Mouse (Mus musculus) granulocyte monocyte progenitor cell, adult 5-6 weeks (primary cell): ENCODE measurements around the gene Lep. TPM values are rescaled to one million over a fixed set of nuclear protein-coding genes. Genes with fewer than 3 reads are reported as not detected.

Experiments
- ATAC-seq: replicated peaks from 2 replicates; pipeline ENCODE4 v1.8.0; 2016; ENCODE audit warnings: mild to moderate bottlenecking, moderate TSS enrichment, inconsistent platforms; ENCODE audit not compliant: poor library complexity, severe bottlenecking
- total RNA-seq, 2 experiments: library from RNA; stranded (forward) in 1 of 2; stranded (reverse) in 1 of 2; fragments of 200-712, 200-1000 nt in 1 of 2; fragments of >200 nt in 1 of 2; fragmentation: Nextera tagmentation in 1 of 2; gene quantifications; 2 replicates each; pipeline ENCODE4 v1.2.3; 2014 to 2017

Lep gene
- total RNA-seq, 2 experiments from 2014 or later = not detected

DNA sequence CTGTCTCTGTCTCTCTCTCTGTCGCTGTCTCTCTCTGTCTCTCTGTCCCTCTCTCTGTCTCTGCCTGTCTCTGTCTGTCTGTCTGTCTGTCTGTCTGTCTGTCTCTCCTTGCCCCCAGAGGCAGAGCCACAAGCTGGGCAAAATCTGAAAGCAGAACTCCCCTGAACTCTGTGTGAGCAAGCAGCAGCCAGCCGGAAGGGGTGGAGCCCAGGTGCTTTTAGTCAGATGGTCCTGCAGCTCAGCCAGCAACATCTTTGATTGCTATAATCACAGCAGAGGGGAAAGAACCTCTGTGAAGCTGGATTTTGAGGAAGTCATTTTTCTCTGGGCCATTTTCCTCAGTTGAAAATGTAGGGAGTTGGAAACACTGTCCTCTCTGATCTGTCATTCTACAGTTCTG lies 19.8 kb upstream of the Lep start:
- ATAC-seq = no peak

DNA sequence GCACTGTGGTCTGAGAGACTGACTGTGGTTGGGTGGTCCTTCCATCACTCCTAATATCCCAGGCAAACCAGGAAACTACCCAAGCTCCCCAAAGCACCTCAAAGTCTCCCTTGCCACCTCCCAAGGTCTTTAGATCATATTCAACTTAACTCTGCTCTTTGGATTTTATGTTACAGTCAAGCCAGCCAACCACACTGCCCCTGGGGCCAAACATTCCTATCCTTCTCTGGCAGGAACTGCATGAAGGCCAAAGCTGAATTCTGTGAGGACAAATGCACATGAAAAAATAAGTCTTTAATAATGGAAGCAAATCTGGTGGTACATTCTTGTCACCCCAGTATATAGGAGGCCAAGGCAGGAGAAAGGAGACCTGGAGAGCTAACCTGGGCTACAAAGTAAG lies 16.0 kb upstream of the Lep start:
- no peak for ATAC-seq

DNA sequence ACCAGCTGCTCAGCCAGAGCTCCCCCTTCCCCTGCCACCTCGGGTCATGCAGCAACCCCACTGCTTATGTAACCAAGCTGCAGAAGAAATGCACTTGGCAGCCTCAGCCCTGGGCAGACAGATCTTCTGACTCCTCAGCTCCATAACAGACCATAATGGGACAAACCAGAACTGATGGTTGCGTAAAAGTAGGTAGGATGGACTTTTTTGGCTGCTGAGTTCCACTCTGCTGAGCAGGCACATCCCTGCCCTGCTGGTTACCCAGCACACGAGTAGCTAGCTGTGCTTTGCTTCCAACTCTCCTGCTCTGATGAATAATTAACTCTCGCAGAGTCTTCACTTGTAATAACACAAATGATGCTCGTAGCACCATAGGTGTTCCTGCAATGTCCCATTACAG lies 10.1 kb upstream of the Lep start:
- ATAC-seq = no peak

- ATAC-seq = no peak
These were observed 7.8 kb upstream of the Lep start for GRCm38 (mm10) chr6:29052188-29052587.

GRCm38 (mm10) chr6:29053181-29053580 lies 6.8 kb upstream of the Lep start:
- ATAC-seq = no peak

DNA sequence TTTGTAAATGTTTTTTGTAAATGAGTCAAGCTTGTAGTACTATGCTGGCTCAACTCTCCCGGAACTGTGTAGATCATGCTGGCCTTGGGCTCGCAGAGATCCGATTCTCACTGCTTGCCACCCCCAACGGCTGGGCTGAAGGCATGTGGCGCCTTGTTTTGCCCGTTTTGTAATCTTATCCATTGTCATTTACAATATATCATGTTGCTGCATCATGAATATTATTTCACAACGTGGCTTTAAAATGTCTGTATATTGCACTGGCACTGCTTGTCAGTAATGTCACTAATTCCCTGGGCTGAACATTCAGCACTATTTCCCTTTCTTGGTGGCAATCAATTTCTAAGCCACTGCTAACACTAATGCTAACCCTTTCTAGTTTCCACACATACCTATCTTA lies 3.6 kb upstream of the Lep start:
- ATAC-seq = no peak

- ATAC-seq = no peak
These were observed 6.4 kb downstream of the Lep start for GRCm38 (mm10) chr6:29066389-29066790.

- ATAC-seq = no peak
These were observed 12.2 kb downstream of the Lep start for GRCm38 (mm10) chr6:29072258-29072657.

GRCm38 (mm10) chr6:29073462-29074132 lies 13.6 kb downstream of the Lep start:
- no peak for ATAC-seq

- no peak for ATAC-seq
These were observed 14.1 kb downstream of the Lep start for GRCm38 (mm10) chr6:29074133-29074469.

GRCm38 (mm10) chr6:29079291-29079690 lies 19.3 kb downstream of the Lep start:
- ATAC-seq = no peak

- ATAC-seq = no peak
These were observed 21.9 kb downstream of the Lep start for GRCm38 (mm10) chr6:29081826-29082363.

DNA sequence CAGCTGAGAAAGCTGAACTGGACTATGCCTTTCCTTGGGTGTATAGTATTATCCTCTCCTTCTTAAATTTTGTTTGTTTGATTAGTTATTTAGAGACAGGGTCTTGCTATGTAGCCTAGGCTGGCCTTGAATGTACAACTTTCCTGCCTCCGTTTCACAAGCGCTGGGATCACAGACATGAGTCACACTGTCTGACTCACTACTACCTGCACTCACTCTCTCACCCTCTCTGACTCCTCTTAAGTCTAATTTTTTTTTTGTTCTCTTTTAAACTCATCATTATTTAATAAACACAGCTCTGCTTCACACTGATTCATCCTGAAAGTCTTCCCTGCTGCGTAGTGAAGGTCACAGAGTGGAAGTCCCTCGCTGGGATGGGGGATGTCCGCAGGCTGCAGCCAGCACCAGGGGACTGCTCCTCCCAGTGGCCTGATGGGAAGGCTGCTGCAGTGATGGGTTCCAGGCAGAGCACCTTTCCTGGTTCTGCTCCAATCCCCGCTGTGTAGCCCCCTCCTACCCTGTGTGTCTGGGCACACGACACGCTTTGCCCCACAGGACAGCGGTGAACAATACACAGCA lies 22.8 kb downstream of the Lep start:
- no peak for ATAC-seq

- no peak for ATAC-seq
These were observed 24.4 kb downstream of the Lep start for GRCm38 (mm10) chr6:29084401-29084800.

DNA sequence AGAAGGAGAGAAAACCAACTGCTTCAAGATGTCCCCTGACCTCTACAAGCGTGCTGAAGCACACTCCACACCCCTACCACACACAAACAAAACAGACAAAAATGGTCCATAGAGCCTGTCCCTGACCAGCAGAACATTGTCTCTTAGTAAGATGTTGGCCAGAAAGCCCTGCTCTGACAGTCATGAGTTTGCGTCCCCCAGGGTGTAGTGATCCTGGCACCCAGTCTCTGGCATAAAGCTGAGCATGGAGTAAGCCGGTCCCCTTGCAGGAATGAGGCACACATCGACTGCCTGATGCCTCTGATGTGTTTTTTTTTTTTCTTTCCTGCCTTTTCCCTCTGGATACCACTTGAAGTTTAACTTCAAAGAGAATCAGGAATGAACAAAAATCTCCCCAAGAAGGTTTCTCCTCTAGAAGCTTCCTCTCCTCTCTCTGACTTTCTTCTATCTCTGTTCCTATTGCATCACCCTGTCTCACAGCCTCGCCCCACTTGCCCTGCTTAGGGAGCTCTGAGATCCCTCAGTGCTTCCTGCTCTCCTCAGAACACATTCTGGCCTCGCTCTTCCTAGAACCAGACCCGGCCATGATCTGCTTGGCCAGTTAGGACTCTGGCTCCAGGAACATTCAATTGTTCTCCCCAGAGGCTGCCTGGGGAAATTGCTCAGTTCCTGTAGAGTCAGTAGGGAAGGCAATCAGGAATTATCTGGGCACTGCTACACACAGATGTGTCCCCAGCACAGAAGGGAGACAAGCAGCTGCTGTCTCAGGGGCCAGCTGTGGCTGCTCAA lies 28.1 kb downstream of the Lep start:
- no peak for ATAC-seq

- ATAC-seq = no peak
These were observed 32.2 kb downstream of the Lep start for GRCm38 (mm10) chr6:29092234-29092633.

DNA sequence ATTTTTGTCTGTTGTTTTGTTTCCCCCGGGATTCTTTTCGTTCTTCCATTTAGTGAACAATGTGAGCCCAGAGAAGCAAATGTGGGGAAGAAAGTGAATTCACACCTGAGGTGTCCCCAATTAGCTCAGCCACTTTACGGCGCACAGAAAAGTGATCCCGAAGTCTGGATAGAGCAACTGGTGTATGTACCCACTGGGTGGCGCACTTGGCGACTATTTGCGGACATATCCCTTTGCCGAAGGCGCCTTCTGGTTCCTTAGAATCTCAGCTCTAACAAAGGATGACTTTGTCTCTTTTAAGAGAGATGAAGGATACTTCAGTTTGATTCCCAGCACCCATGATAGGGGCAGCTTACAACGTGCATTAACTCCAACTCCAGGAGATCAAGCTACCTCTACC lies 32.9 kb downstream of the Lep start:
- no peak for ATAC-seq

- no peak for ATAC-seq
These were observed 39.6 kb downstream of the Lep start for GRCm38 (mm10) chr6:29099536-29100170.

DNA sequence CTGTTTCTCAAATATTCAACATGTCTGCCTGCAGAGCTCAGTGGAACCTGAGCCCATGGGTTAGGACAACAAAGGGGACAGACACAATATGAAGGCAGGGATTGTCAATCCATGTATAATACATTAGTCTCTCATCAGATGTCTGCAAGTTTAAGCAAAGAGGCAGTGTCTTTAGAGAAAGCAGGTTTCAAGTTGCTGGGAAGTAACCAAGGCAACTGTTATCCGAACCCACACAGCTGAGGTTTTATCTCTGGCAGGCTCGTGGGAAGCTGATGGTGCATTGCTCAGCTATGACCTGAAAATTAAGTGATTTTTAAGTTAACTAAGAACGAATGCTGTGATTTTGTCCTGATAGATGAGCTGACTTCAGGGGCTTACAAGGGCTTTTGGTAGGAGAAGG lies 40.4 kb downstream of the Lep start:
- ATAC-seq = no peak

DNA sequence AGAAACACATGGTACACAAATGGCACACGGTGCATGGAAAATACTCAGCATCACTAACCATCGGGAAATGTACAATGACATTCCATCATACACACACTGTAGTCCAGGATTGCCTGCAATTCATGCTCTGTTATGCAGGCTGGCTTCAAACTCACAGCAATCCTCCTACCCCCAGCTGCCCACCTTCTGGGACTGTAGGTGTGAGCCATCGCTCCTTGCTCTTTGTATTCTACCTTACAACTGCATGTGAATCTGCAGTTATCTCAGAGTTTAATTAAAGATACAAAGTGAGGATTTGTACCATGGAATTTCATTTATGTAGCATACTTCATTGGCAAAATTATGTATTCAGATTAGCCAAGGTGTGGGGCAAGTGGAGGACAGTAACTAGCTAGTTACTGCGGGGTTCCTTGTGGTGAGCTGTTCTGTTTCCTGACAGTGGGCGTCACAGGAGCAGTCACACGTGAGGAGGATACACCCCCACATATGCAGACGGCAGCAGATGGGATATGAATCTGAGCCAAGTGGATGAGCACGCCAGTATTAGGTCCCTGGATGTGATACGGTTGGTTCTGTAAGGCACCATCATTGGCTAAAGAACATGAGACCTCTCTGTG lies 41.3 kb downstream of the Lep start:
- ATAC-seq = no peak

DNA sequence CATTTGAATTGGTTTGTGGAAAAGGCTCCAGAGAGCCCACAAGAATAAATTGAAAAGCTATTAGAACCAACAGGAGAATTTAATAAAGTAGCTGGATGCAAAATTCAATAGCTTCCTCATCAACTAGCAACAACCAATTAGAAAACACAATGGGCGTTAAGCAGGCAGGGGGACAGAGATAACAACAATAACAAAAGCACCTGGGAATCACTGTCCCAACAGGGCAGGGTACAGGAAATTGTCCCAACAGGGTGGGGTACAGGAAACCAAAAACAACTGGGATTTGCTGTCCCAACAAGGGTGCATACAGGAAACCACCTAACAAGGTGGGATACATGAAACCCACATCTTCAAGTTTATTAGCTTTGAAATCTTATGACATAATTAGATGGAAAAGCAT lies 48.4 kb downstream of the Lep start:
- ATAC-seq = no peak
